Mouse (Mus musculus) layer of hippocampus, adult 11-12 months (tissue): ENCODE data around the gene Sparc.
A peak's percentile ranks its signal among the peaks of the same experiment; 100 is the strongest.

Experiments
- DNase-seq: peaks from one replicate; pipeline ENCODE4 v3.0.0; 2022; ENCODE audit warnings: low spot score

Gene Sparc

GRCm38 (mm10) chr11:55422978-55423377 is at the start of gene Sparc:
Sparc (minus strand) TSS chr11:55423183.
- no peak for DNase-seq

- no peak for DNase-seq
Measured at GRCm38 (mm10) chr11:55471467-55471866, 48.5 kb upstream of the Sparc start.

GRCm38 (mm10) chr11:55470761-55471160 is 47.8 kb upstream of the Sparc start:
- DNase-seq, result no peak

GRCm38 (mm10) chr11:55469923-55470691 is 47.1 kb upstream of the Sparc start:
- DNase-seq, result no peak

GRCm38 (mm10) chr11:55469048-55469843 is 46.3 kb upstream of the Sparc start, which contains the start of gene G3bp1:
G3bp1 (plus strand) TSS chr11:55469685.
- peak; percentile 100 for DNase-seq

- no peak for DNase-seq
Measured at GRCm38 (mm10) chr11:55468611-55469047, 45.6 kb upstream of the Sparc start.

GRCm38 (mm10) chr11:55468012-55468411 is 45.0 kb upstream of the Sparc start:
- no peak for DNase-seq

- no peak for DNase-seq
Measured at GRCm38 (mm10) chr11:55465177-55465576, 42.2 kb upstream of the Sparc start.

GRCm38 (mm10) chr11:55464707-55465106 is 41.7 kb upstream of the Sparc start:
- no peak for DNase-seq

GRCm38 (mm10) chr11:55462149-55462548 is 39.2 kb upstream of the Sparc start:
- DNase-seq, result no peak

- DNase-seq, result peak; percentile 95
Measured at GRCm38 (mm10) chr11:55461019-55461645, 38.1 kb upstream of the Sparc start, which contains the start of gene Atox1. Atox1 (minus strand) TSS chr11:55461239.

- DNase-seq, result no peak
Measured at GRCm38 (mm10) chr11:55460559-55461018, 37.6 kb upstream of the Sparc start.

GRCm38 (mm10) chr11:55459850-55460558 is 37.0 kb upstream of the Sparc start:
- no peak for DNase-seq

GRCm38 (mm10) chr11:55458501-55458900 is 35.5 kb upstream of the Sparc start:
- DNase-seq, result no peak

- no peak for DNase-seq
Measured at GRCm38 (mm10) chr11:55455166-55455565, 32.2 kb upstream of the Sparc start.

GRCm38 (mm10) chr11:55453640-55454039 is 30.7 kb upstream of the Sparc start:
- DNase-seq, result no peak

GRCm38 (mm10) chr11:55450311-55450710 is 27.3 kb upstream of the Sparc start:
- DNase-seq, result no peak

- DNase-seq, result no peak
Measured at GRCm38 (mm10) chr11:55449531-55449930, 26.5 kb upstream of the Sparc start.

GRCm38 (mm10) chr11:55446579-55446978 is 23.6 kb upstream of the Sparc start:
- DNase-seq, result peak; percentile 84

GRCm38 (mm10) chr11:55444772-55445171 is 21.8 kb upstream of the Sparc start:
- DNase-seq, result peak; percentile 76

GRCm38 (mm10) chr11:55439718-55440117 is 16.7 kb upstream of the Sparc start:
- DNase-seq, result no peak

GRCm38 (mm10) chr11:55438031-55438430 is 15.0 kb upstream of the Sparc start:
- DNase-seq, result no peak
